Mouse (Mus musculus) midbrain, postnatal 0 days (tissue): Measurements from ENCODE around the gene AI413582. TPM values are rescaled to one million over a fixed set of nuclear protein-coding genes. Genes with fewer than 3 reads are reported as not detected.

Experiments used
- ATAC-seq: fragments of 200-750 bp; cut with Nextera tagmentation; 2 replicates; pipeline ENCODE4 v1.8.0; 2017; ENCODE audit warnings: moderate number of reproducible peaks, mild to moderate bottlenecking, moderate TSS enrichment, moderate library complexity; ENCODE audit not compliant: low FRiP score
- DNase-seq: peaks from one replicate; pipeline ENCODE4 v3.0.0-alpha.2; 2015; ENCODE audit warnings: low spot score
- H3K27ac ChIP-seq: fragments of 300-500 bp; sonication (generic); 2 replicates; pipeline ENCODE4 v1.5.1; 2014; ENCODE audit warnings: low read depth, mild to moderate bottlenecking, low read length, mixed read lengths
- H3K27me3 ChIP-seq: fragments of 300-500 bp; sonication (generic); 2 replicates; pipeline ENCODE4 v1.6.1; 2014; ENCODE audit warnings: low read length, control low read depth, mixed read lengths; ENCODE audit not compliant: insufficient read depth
- H3K36me3 ChIP-seq: fragments of 300-500 bp; sonication (generic); 2 replicates; pipeline ENCODE4 v1.6.1; 2014; ENCODE audit warnings: low read length, control low read depth, mixed read lengths; ENCODE audit not compliant: insufficient read depth
- H3K4me1 ChIP-seq: fragments of 300-500 bp; sonication (generic); 2 replicates; pipeline ENCODE4 v1.6.1; 2014; ENCODE audit warnings: mild to moderate bottlenecking, control low read depth, antibody characterized with exemption, low read length, mixed read lengths; ENCODE audit not compliant: insufficient read depth
- H3K4me2 ChIP-seq: fragments of 300-500 bp; sonication (generic); 2 replicates; pipeline ENCODE4 v1.6.1; 2014; ENCODE audit warnings: low read depth, mild to moderate bottlenecking, low read length, mixed read lengths; ENCODE audit not compliant: poor library complexity, severe bottlenecking
- H3K4me3 ChIP-seq: fragments of 300-500 bp; sonication (generic); 2 replicates; pipeline ENCODE4 v1.5.1; 2014; ENCODE audit warnings: low read depth, mild to moderate bottlenecking, low read length, moderate library complexity
- H3K9ac ChIP-seq: fragments of 300-500 bp; sonication (generic); replicated peaks from 2 replicates; pipeline ENCODE4 v1.6.1; 2014; ENCODE audit warnings: mild to moderate bottlenecking, low read length, moderate library complexity, mixed read lengths; ENCODE audit not compliant: poor library complexity, severe bottlenecking
- H3K9me3 ChIP-seq: fragments of 300-500 bp; sonication (generic); 2 replicates; pipeline ENCODE4 v1.6.1; 2016; ENCODE audit warnings: low read length, control low read depth
- CTCF ChIP-seq: IDR thresholded peaks from 2 replicates; pipeline ENCODE4 v1.5.1; 2016; ENCODE audit warnings: antibody characterized with exemption, mild to moderate bottlenecking
- WGBS: fragments of 180-500 bp; shearing (Covaris S2); extraction: QIAGEN DNeasy Blood & Tissue Kit; methylation state at CpG from one replicate; pipeline ENCODE4 v1.1.7; 2014; 5-methylcytosine and 5-hydroxymethylcytosine counted together
- polyA plus RNA-seq: library from polyadenylated mRNA; unstranded; fragments of >200 nt; fragmentation: Nextera tagmentation; extraction: Ambion mirVana; gene quantifications from 2 replicates; pipeline ENCODE4 v1.2.1, GENCODE M21; 2015
- total RNA-seq: library from RNA; depleted of rRNA; stranded (reverse); fragments of >200 nt; gene quantifications from 2 replicates; pipeline ENCODE4 v1.2.3, GENCODE M21; 2014

AI413582 gene
- total and polyA plus RNA-seq, 2 experiments from 2014 or later: 80.2 to 88.8 TPM

GRCm38 (mm10) chr17:27564391-27565162, 979 bp downstream of the AI413582 start:
- peaks cover 4% of the 10 kb centered on the region for H3K4me1 ChIP-seq
- peaks cover 7% of the 10 kb centered on the region for H3K36me3 ChIP-seq
- H3K27me3 ChIP-seq: no peaks in the 10 kb centered on the region
- peak overlapping the region; percentile 68 for H3K4me3 ChIP-seq
- H3K4me2 ChIP-seq: peak overlapping the region; percentile 85
- peak overlapping the region; percentile 40 for H3K27ac ChIP-seq
- ATAC-seq (no peak), DNase-seq (peak; percentile 46)
- TF ChIP-seq CTCF: peak; percentile 57
- H3K9me3 ChIP-seq: no peaks in the 10 kb centered on the region
- peak overlapping the region; percentile 79 for H3K9ac ChIP-seq
- 11% methylated on average over 20 of the region's 20 CpGs for WGBS

DNA sequence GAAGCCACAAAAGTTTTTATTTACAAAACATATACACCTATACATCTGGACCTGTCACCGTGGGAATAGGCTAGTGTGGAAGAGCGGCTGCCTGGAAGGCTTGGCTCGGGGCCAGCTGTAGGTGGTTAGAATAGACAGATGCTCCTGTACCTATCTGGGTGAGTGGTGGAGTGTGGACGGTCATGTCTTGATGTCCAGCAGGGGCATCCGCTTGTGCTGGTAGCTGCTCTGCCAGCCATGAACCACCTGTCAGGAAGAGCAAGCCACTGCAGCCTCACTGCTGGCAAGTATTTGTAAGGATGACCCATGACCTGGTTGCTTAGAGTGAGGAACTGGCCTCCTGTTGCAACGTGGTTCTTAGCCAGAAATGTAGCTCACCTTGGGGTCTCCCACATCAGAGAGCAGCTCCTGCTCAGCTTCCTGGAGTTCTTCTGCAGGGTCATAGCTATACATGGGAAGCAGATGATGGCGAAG, 1.7 kb downstream of the AI413582 start:
- no peak for TF ChIP-seq CTCF
- DNase-seq (no peak), ATAC-seq (no peak)
- 58% methylated on average over 7 of the region's 7 CpGs for WGBS
- peaks cover 7% of the 10 kb centered on the region for H3K36me3 ChIP-seq
- no peaks in the 10 kb centered on the region for H3K9me3 ChIP-seq
- H3K4me3 ChIP-seq: no peak overlapping the region
- H3K4me2 ChIP-seq: peak overlapping the region; percentile 85; the same call in 1 of the 2 replicates
- H3K27me3 ChIP-seq: no peaks in the 10 kb centered on the region
- H3K9ac ChIP-seq: peak overlapping the region; percentile 79; the same call in 1 of the 2 replicates
- peaks cover 7% of the 10 kb centered on the region for H3K4me1 ChIP-seq
- no peak overlapping the region for H3K27ac ChIP-seq

DNA sequence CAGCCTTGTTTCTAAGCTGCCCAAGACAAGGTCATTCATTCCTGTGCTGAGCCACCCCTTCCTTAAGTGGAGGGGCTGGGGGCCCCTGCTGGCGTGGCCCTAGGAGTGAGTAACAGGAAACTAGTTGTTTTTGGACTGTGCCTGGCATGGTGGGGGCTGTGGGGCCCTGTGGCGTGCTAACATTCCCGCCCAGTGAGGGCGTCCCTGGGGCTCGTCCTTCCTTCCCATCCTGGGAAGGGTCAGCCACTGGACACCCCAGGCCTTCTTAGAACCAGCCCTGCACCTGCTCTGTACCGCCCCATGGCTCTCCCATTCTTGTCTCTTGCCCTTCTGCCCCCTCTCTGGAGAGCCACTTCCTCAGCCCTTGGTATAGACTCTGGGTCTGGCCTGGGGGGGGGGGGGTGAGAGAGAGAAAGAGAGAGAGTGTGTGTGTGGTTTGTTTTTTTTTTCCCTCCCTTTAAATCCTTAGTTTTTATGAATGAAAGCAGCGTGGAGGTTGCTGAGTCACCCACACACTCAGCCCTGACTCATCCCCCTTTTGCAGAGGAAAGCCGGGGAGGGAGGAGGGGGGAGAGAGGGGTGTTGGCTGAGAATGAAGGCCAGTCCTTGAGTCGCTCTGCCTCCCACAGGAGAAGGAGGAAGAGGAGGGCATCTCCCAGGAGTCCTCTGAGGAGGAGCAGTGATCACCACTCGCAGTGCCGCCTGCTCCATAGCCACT, 3.6 kb downstream of the AI413582 start:
- ATAC-seq: no peak
- Histone ChIP-seq H3K4me1 (peaks cover 18% of the 10 kb centered on the region), H3K27me3 (no peaks in the 10 kb centered on the region), H3K9me3 (no peaks in the 10 kb centered on the region), H3K4me2 (no peak overlapping the region), H3K27ac (no peak overlapping the region), H3K36me3 (peaks cover 7% of the 10 kb centered on the region), H3K9ac (no peak overlapping the region), H3K4me3 (no peak overlapping the region)
- no peak for DNase-seq
- no peak for TF ChIP-seq CTCF
- WGBS: 58% methylated on average over 8 of the region's 11 CpGs

- TF ChIP-seq CTCF: no peak
Measured at GRCm38 (mm10) chr17:27560926-27561480, 4.6 kb downstream of the AI413582 start.

DNA sequence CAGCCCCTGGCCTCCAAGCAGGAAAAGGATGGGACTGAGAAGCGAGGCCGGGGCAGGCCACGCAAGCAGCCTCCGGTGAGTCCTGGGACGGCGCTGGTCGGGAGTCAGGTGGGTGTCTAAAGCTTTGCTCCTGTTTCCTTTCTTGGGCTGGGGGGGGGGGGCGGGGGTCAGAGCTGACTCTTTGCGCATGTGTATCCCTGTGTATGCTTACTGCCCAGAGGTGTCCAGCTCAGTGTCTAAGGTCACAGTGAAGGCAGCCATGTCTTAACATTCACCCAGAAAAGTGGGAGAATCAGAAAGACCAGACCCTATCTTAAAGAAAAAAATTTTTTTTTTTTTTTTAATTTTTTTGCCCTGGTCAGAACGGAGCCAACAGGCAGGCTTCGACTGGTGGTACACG, 6.0 kb downstream of the AI413582 start:
- H3K9ac ChIP-seq: no peak overlapping the region
- no peak for ATAC-seq

More at GRCm38 (mm10) chr17:27560926-27561480, 4.6 kb downstream of the AI413582 start:
- Histone ChIP-seq H3K36me3 (peaks cover 7% of the 10 kb centered on the region), H3K27me3 (no peaks in the 10 kb centered on the region), H3K9me3 (no peaks in the 10 kb centered on the region), H3K4me2 (no peak overlapping the region), H3K4me3 (no peak overlapping the region), H3K4me1 (peaks cover 18% of the 10 kb centered on the region), H3K27ac (no peak overlapping the region), H3K9ac (no peak overlapping the region)
- DNase-seq (no peak), ATAC-seq (no peak)
- 85% methylated on average over 13 of the region's 13 CpGs for WGBS

More for the DNA sequence above, 6.0 kb downstream of the AI413582 start:
- 78% methylated on average over 12 of the region's 12 CpGs for WGBS
- Histone ChIP-seq H3K4me3 (no peak overlapping the region), H3K36me3 (peaks cover 7% of the 10 kb centered on the region), H3K9me3 (no peaks in the 10 kb centered on the region), H3K4me1 (peaks cover 16% of the 10 kb centered on the region), H3K27me3 (0 out of 2 replicates have a peak, but pooled peaks cover 5% of the 10 kb centered on the region), H3K4me2 (no peak overlapping the region), H3K27ac (no peak overlapping the region)
- TF ChIP-seq CTCF: no peak
- DNase-seq: no peak
